9 mouse cellular contexts compared by ENCODE assay signal in the genomic region with DNA sequence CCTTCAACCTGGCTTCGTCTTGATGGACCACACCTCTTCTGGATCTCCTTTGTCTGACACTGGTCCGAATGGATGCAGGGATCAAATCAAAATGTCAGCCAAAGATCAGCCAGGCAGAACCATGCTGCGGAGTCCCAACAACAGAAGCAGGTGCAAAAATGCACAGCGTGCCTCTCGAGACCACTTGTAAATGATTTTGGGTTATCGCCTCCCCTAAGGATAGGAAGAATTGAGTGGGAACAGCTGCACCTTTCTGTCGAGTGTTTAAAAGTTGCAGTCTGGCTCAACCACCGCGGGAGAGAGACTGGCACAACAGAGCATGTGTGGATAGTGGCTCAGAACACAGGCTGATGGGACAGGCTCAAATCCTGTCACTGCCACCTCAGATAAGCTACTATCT.
DNase-seq lines count a peak whose midpoint lies in the region; ATAC-seq lines count a peak whose summit lies in the region.
"Had no signal": no experiment of that assay in that cellular context is flagged by ENCODE, and none has a peak within 500 bp of the region (broad histone marks: within the 10 kb centered on the region; RNA-seq: fewer than 3 reads in every experiment).

No protein-coding gene starts in this region.

- H3K36me3 ChIP-seq in kidney, embryonic 15.5 days: peaks cover 26% of the 10 kb centered on the region
- H3K36me3 ChIP-seq in kidney, embryonic 16.5 days (ENCODE audit: insufficient read depth, low read length): peaks cover 11% of the 10 kb centered on the region; the same call in 1 of the 2 replicates
- H3K36me3 ChIP-seq in forebrain, embryonic 10.5 days (replicated peaks): peaks cover 82% of the 10 kb centered on the region
- H3K36me3 ChIP-seq in hindbrain, embryonic 16.5 days (ENCODE audit: control insufficient read depth, insufficient read depth, low read length): no peaks in the 10 kb centered on the region
- H3K36me3 ChIP-seq in midbrain, embryonic 15.5 days (replicated peaks): no peaks in the 10 kb centered on the region

- no peak for ATAC-seq in kidney, embryonic 15.5 days (replicated peaks; ENCODE audit: low FRiP score)
- no peak for ATAC-seq in kidney, embryonic 16.5 days (ENCODE audit: low FRiP score, low TSS enrichment)
- no peak for ATAC-seq in hindbrain, embryonic 16.5 days
- ATAC-seq in midbrain, embryonic 15.5 days (replicated peaks): no peak
- no peak for ATAC-seq in granulocyte monocyte progenitor cell, adult 5-6 weeks (replicated peaks; ENCODE audit: poor library complexity, severe bottlenecking)
- ATAC-seq in megakaryocyte, adult 5-6 weeks (ENCODE audit: poor library complexity, severe bottlenecking): no peak

- no peaks in the 10 kb centered on the region for H3K27me3 ChIP-seq in kidney, embryonic 15.5 days
- no peaks in the 10 kb centered on the region for H3K27me3 ChIP-seq in kidney, embryonic 16.5 days (ENCODE audit: insufficient read depth, low read length)
- peaks cover 10% of the 10 kb centered on the region; the same call in 1 of the 2 replicates for H3K27me3 ChIP-seq in forebrain, embryonic 10.5 days (ENCODE audit: poor library complexity, severe bottlenecking)
- no peaks in the 10 kb centered on the region for H3K27me3 ChIP-seq in hindbrain, embryonic 16.5 days (replicated peaks; ENCODE audit: control insufficient read depth, insufficient read depth, low read length)
- H3K27me3 ChIP-seq in midbrain, embryonic 15.5 days (replicated peaks): no peaks in the 10 kb centered on the region

- no peak for DNase-seq in forebrain, embryonic 10.5 days (ENCODE audit: extremely low spot score, low spot score)
- DNase-seq in right cerebral cortex, postnatal 10 days (ENCODE audit: low spot score in 2 of 2): no peak
- DNase-seq: cerebellum, adult 9-10 months had no signal

- no peak overlapping the region for H3K4me3 ChIP-seq in kidney, embryonic 15.5 days (replicated peaks)
- H3K4me3 ChIP-seq in kidney, embryonic 16.5 days (ENCODE audit: low read length): no peak overlapping the region
- no peak overlapping the region; the same call in 1 of the 2 replicates for H3K4me3 ChIP-seq in forebrain, embryonic 10.5 days
- no peak overlapping the region for H3K4me3 ChIP-seq in hindbrain, embryonic 16.5 days (ENCODE audit: low read length)
- no peak overlapping the region for H3K4me3 ChIP-seq in midbrain, embryonic 15.5 days

- no peaks in the 10 kb centered on the region for H3K9me3 ChIP-seq in kidney, embryonic 15.5 days (replicated peaks)
- no peaks in the 10 kb centered on the region for H3K9me3 ChIP-seq in kidney, embryonic 16.5 days (ENCODE audit: low read length)
- no peaks in the 10 kb centered on the region for H3K9me3 ChIP-seq in forebrain, embryonic 10.5 days
- H3K9me3 ChIP-seq in hindbrain, embryonic 16.5 days (ENCODE audit: control insufficient read depth, low read length): no peaks in the 10 kb centered on the region
- no peaks in the 10 kb centered on the region for H3K9me3 ChIP-seq in midbrain, embryonic 15.5 days

- no peak overlapping the region for H3K27ac ChIP-seq in kidney, embryonic 15.5 days
- H3K27ac ChIP-seq in kidney, embryonic 16.5 days (ENCODE audit: low read length): no peak overlapping the region
- peak overlapping the region; percentile 71 for H3K27ac ChIP-seq in forebrain, embryonic 10.5 days
- H3K27ac ChIP-seq in hindbrain, embryonic 16.5 days (ENCODE audit: low read depth, low read length): peak overlapping the region; percentile 84
- peak overlapping the region; percentile 82 for H3K27ac ChIP-seq in midbrain, embryonic 15.5 days

- 65% methylated on average over 9 of the region's 9 CpGs for WGBS in kidney, embryonic 15.5 days
- WGBS in kidney, embryonic 16.5 days: 61% methylated on average over 9 of the region's 9 CpGs
- 64% methylated on average over 9 of the region's 9 CpGs for WGBS in forebrain, embryonic 10.5 days
- WGBS in hindbrain, embryonic 16.5 days: 17% methylated on average over 9 of the region's 9 CpGs
- WGBS in midbrain, embryonic 15.5 days: 21% methylated on average over 9 of the region's 9 CpGs

- no peak overlapping the region for H3K9ac ChIP-seq in kidney, embryonic 15.5 days
- no peak overlapping the region for H3K9ac ChIP-seq in kidney, embryonic 16.5 days (replicated peaks; ENCODE audit: low read length)
- H3K9ac ChIP-seq in hindbrain, embryonic 16.5 days (ENCODE audit: low read depth, low read length): no peak overlapping the region
- peak overlapping the region; percentile 10; the same call in 1 of the 2 replicates for H3K9ac ChIP-seq in midbrain, embryonic 15.5 days

- H3K4me2 ChIP-seq in kidney, embryonic 15.5 days: 0 out of 2 replicates have a peak overlapping the region, but pooled peaks have one; percentile 5
- no peak overlapping the region for H3K4me2 ChIP-seq in kidney, embryonic 16.5 days (replicated peaks; ENCODE audit: low read depth, low read length)
- peak overlapping the region; percentile 33 for H3K4me2 ChIP-seq in hindbrain, embryonic 16.5 days (ENCODE audit: low read length)
- peak overlapping the region; percentile 37 for H3K4me2 ChIP-seq in midbrain, embryonic 15.5 days

- H3K4me1 ChIP-seq in kidney, embryonic 15.5 days: peaks cover 31% of the 10 kb centered on the region
- H3K4me1 ChIP-seq in kidney, embryonic 16.5 days (ENCODE audit: insufficient read depth, low read length): peaks cover 36% of the 10 kb centered on the region
- peaks cover 43% of the 10 kb centered on the region for H3K4me1 ChIP-seq in forebrain, embryonic 10.5 days
- H3K4me1 ChIP-seq in hindbrain, embryonic 16.5 days (ENCODE audit: control insufficient read depth, insufficient read depth, low read depth, low read length): peaks cover 22% of the 10 kb centered on the region
- peaks cover 28% of the 10 kb centered on the region for H3K4me1 ChIP-seq in midbrain, embryonic 15.5 days

Comparison
In these comparisons a context has a peak if more than half of its experiments do, and no peak if none do; other contexts are left out.
1. H3K27ac ChIP-seq: peak in forebrain, embryonic 10.5 days (single experiment), hindbrain, embryonic 16.5 days (single experiment) and midbrain, embryonic 15.5 days (single experiment); none in kidney, embryonic 15.5 days (single experiment) and kidney, embryonic 16.5 days (single experiment).